Mouse (Mus musculus): Measurements from ENCODE around the gene Msh4.
"Not testable (repeated sequence)": the region's sequence is repeated elsewhere in the genome, so short reads cannot be mapped to it uniquely, and the experiment has no call there.

Gene Msh4

DNA sequence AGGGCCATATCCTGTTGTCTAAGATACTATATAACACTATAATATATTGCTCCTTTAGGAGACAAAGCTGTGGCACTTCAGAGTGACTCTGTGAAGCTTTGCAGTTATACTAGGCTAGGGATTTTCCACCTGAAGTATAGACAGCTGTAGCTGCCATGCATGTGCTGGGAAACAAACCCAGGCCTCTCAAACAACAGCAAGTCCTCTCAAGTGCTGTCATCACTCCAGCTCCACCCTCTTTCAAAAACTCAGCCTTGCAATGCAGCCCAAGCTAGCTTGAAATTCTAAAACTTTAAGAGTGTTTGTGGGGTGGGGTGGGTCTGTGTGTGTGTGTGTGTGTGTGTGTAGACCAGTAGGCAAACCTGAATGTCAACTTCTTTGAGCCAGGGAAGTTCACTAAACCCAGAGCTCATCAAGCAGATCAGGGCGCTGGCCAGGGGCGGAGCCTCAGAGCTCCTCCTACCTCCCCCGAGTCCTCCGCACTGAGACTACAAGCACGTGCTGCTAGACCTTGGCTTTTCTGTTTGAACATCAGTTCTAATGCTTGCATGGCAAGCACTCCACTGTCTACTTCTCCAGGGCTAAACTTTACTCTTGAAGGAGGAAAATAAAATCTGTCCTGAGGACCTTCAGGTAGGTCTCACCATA is 56.4 kb downstream of the Msh4 start:
- DNase-seq (ENCODE audit: low read depth), result no peak

DNA sequence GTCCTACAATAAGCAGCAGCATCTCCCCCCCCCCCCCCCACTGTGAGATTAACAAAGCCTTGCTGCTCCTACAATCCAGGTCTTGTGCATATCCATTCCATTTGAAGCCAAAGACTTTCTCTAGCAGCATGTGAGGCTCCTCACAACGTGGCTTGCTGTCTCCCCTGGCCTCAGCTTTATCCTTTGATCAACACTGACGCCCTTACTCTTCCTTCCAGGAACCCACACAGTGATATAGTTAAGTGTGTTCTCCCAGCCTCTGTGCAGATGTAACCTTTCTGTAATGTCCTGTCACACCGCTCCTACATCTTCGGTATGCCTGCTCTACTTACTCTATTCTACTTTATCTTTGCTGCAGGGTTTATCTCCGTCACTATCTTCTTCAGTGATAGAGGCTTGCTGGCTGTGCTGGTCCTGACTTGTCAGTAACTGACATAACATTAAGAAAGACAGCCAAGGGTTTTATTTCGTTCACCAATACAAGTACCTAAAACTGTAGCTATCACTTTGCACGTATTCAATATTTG is 58.7 kb downstream of the Msh4 start:
- no peak for DNase-seq (ENCODE audit: low read depth)

GRCm38 (mm10) chr3:153846109-153846508 is 59.8 kb downstream of the Msh4 start:
- DNase-seq (ENCODE audit: low read depth), result no peak

DNA sequence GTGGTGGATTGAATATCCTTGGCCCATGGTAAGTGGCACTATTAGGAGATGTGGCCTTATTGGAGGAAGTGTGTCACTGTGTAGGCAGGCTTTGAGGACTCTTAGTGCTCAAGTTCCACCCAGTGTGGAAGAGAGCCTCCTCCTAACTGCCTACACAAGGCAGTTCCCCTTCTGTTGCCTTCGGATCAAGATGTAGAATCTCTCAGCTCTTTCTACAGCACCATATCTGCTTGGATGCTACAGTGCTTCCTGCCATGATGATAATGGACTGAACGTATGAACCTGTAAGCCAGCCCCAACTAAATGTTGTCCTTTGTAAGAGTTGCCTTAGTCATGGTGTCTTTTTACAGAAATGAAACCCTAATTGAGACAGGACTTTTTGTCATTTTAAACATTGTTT is 60.4 kb downstream of the Msh4 start:
- DNase-seq (ENCODE audit: low read depth), result no peak

GRCm38 (mm10) chr3:153844757-153845156 is 61.2 kb downstream of the Msh4 start:
- DNase-seq (ENCODE audit: low read depth), result no peak

GRCm38 (mm10) chr3:153844030-153844429 is 61.9 kb downstream of the Msh4 start, which contains the start of gene Asb17:
Asb17 (plus strand) TSS chr3:153844209.
- DNase-seq (ENCODE audit: low read depth), result no peak

GRCm38 (mm10) chr3:153837593-153837992 is 68.3 kb downstream of the Msh4 start:
- DNase-seq (ENCODE audit: low read depth), result no peak

DNA sequence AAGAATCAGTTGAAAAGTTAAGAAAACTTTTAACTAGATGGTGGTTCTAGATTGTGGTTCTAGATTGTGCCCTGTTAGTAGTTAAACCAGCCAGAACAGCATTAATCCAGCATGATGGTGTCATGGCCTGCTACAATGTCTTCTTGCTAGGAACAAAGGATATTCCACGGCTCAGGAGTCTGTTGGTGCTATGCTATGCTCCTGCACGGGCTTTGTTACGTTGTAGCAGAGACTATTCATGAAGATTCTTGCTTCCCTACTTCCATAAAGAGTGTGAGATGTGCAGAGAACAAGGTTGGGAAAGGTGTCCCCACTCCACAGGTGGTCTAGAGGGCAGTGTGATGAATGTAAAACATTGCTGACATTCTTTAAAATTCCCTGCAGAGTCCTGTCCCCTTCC is 69.6 kb downstream of the Msh4 start:
- DNase-seq (ENCODE audit: low read depth), result no peak

DNA sequence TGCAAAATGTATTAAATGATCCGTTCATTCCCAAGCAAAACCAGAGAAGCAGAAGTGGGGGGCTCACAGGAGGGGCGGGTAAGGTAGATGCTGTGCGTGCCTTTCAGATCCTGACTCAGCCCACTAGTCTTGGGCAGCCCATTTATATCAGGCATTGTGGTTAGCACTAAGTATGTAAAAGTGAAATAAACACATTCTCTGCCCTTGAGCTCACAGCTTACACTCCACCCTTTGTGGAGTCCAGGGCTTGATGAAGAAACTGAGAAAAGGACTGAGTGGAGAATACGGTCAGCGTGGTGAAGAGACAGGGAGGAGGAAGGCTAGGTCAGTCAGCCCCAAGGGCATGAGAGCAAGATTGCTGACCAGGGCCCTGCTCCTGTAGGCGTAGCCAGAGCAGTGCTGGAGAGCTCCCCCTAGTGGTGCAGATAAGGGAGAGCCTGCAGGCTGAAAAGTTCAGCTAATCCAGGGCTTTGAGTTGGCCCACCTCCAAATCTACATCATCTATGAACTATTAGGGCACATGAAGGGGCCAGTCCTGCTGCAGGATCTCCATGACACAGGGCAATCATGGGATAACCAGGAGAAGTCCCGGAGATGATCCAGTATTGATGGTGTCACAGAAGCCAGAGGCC is 70.4 kb downstream of the Msh4 start:
- no peak for DNase-seq (ENCODE audit: low read depth)

DNA sequence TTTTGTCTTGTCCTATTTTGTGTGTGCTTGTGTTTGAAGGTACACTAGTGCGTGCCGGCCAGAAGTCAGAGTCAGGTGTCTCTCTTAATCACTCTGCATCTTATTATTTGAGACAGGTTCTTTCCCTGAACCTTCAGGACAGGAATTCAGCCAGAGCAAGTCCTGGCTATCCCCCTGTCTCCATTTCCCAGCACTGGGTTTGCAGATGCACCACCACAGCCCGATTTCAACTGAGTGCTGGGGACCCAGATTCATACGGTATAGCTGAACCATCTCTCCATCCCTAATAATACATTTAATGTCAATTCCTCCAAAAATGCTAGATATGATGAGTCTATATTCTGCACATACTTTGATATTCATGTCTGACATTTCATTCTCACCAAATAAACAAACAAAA is 71.9 kb downstream of the Msh4 start:
- DNase-seq (ENCODE audit: low read depth), result no peak

GRCm38 (mm10) chr3:153832654-153832945 is 73.3 kb downstream of the Msh4 start:
- DNase-seq (ENCODE audit: low read depth), result no peak

- no peak for DNase-seq (ENCODE audit: low read depth)
Measured at GRCm38 (mm10) chr3:153831873-153832653, 73.9 kb downstream of the Msh4 start.

- no peak for DNase-seq (ENCODE audit: low read depth)
Measured at GRCm38 (mm10) chr3:153831014-153831872, 74.7 kb downstream of the Msh4 start.

- DNase-seq (ENCODE audit: low read depth), result not testable (repeated sequence)
Measured at GRCm38 (mm10) chr3:153829788-153830187, 76.2 kb downstream of the Msh4 start.

- DNase-seq (ENCODE audit: low read depth), result no peak
Measured at GRCm38 (mm10) chr3:153826616-153827015, 79.3 kb downstream of the Msh4 start.

DNA sequence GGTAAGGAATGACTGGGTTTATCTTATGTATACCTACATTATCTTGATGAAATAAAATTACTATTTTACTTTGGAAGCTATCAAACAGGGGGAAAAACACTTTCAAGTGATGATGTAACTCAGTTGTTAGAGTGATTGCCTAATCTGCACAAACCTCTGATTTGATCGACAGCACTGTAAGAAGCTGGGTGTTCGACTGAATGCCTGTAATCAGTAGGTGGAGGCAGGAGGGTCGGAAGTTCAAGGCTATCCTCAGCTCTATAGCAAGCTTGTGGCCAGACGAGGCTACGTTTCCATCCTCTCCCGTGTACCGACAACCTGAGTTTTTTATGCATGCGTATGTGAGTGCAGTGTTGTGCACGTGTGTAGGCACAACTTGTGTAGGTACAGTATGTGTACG is 80.7 kb downstream of the Msh4 start:
- no peak for DNase-seq (ENCODE audit: low read depth)

- no peak for DNase-seq (ENCODE audit: low read depth)
Measured at GRCm38 (mm10) chr3:153823671-153824515, 82.0 kb downstream of the Msh4 start.

GRCm38 (mm10) chr3:153819438-153819837 is 86.5 kb downstream of the Msh4 start:
- no peak for DNase-seq (ENCODE audit: low read depth)

DNA sequence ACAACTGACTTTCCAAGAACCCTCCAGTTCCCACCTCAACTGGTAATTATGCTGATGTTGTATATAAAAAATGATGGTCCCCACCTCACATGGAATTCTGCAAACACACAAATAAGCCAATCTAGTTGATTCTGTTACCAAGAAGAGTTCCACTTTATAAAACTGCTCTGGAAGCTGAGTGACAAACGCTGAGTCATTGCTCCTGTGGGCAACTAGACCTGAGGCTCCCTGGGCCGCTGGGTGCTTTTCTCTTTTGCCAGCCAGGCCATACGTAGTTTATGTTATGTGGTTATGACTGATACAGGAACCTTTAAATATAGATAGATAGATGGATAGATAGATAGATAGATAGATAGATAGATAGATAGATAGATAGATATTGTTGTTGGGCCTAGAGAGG is 87.2 kb downstream of the Msh4 start:
- no peak for DNase-seq (ENCODE audit: low read depth)

DNA sequence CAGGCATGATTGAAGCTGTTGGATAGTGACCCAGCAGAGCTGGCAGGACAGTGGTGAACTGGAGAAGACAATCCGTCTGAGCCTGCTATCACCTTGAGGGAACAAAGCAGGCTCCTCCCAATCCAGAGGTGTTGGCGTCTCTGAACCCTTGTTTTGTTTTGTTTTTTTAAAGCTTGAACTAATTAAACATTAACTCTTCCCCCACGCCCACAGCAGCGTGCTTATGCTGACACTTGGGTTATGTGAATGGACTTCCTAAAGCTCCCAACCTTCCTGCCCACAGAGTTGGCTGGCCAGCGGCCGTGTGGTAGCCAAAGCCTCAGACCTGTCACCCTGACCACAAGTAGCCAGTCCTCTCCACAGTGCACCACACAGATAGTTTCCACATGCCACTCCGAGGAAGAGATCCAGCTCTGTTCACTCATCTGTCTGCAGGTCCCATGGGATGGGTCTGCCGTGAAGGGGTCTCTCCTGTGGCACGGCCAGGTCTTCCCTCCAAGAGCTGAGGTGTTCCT is 88.5 kb downstream of the Msh4 start:
- no peak for DNase-seq (ENCODE audit: low read depth)

- no peak for DNase-seq (ENCODE audit: low read depth)
Measured at GRCm38 (mm10) chr3:153814026-153814425, 91.9 kb downstream of the Msh4 start.

Measured in c-Kit-positive CD71-negative TER-119-negative erythroid progenitor cells, embryonic 14.5 days (primary cell).